Mouse (Mus musculus) 3134 (cell line): ENCODE measurements around the gene Galnt4.
"Not testable (repeated sequence)": the region's sequence is repeated elsewhere in the genome, so short reads cannot be mapped to it uniquely, and the experiment has no call there.

Experiments
- DNase-seq: peaks from one replicate; pipeline ENCODE4 v3.0.0-alpha.2; 2011; ENCODE audit warnings: low spot score; ENCODE audit not compliant: insufficient read length; ENCODE audit errors: extremely low read depth

Gene Galnt4

DNA sequence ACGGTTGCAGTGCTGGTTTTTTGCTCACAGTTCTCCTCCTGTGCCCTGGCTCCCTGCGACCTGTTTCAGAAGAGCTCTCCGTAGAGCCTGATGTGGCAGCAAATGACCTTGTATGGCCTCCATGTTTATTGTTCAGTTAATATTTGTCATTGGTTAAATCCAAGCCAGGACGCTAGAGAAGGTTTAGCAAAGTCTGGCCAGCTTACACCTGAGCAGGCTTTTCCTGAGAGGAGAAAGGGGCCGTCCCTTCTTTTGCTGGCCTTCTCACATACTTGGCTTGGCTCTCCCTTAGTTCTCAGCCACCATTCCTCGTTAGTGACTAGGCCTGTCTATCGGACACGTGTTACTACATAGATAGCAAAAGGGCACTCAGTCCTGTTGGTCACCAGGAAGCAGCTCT is 46.7 kb downstream of the Galnt4 start:
- no peak for DNase-seq

GRCm38 (mm10) chr10:99156808-99157207 is 48.8 kb downstream of the Galnt4 start:
- no peak for DNase-seq

GRCm38 (mm10) chr10:99157697-99158096 is 49.7 kb downstream of the Galnt4 start:
- not testable (repeated sequence) for DNase-seq

DNA sequence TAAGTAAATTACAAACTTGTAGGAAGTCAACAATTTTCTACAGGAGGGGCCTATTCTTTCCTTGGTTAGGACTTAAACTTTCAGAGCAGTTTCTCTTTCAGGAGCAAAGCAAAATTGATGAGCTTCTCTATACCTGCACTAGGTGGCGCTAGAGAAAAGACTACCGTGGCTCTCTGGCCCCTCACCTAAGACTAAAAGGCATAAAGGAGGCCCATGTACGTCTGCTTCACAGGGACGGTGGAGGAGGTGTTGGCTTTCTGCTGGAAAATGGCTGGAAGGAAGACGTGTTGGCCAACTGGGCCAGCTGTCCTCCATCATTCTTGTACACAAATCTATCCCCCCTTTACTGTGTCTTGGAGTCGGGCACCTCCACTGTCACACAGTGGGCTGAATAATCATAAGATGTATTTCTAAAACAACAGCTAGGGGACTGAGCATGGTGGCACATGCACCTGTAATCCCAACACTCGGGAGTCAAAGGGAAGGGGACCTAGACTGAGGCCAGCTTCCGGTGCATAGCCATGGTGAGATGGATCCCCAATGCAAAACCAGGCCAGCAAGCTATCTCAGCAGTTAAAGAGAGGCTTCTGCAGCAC is 54.1 kb downstream of the Galnt4 start:
- DNase-seq, result no peak
